Mouse (Mus musculus): ENCODE results near the gene Ptpn3.

GRCm38 (mm10) chr4:57278812-57279211 lies 22.8 kb downstream of the Ptpn3 start:
- TF ChIP-seq CTCF (IDR thresholded peaks at IDR 0.05; ENCODE audit: borderline replicate concordance, insufficient read depth, low read length) (no peak), POLR2A (IDR thresholded peaks at IDR 0.05; ENCODE audit: low read depth, low read length) (no peak)

All from embryonic fibroblast, embryonic 13.5 days (primary cell).